Mouse (Mus musculus) lung, postnatal 25 days (tissue): ENCODE data around the gene Ptprz1.

Experiments
- DNase-seq: peaks from one replicate; pipeline ENCODE4 v3.0.0; 2022; ENCODE audit warnings: low spot score

Ptprz1 gene

GRCm38 (mm10) chr6:22874781-22875613 lies at the start of gene Ptprz1:
TSS of gene Ptprz1 (plus strand) at chr6:22875502.
- DNase-seq, result no peak

GRCm38 (mm10) chr6:22833637-22834036 lies 41.7 kb upstream of the Ptprz1 start:
- no peak for DNase-seq

- DNase-seq, result no peak
Observed at GRCm38 (mm10) chr6:22834100-22834970, 41.0 kb upstream of the Ptprz1 start.

- no peak for DNase-seq
Observed at GRCm38 (mm10) chr6:22875614-22876541, 576 bp downstream of the Ptprz1 start.

GRCm38 (mm10) chr6:22887978-22888377 lies 12.7 kb downstream of the Ptprz1 start:
- DNase-seq, result no peak

GRCm38 (mm10) chr6:22889333-22889732 lies 14.0 kb downstream of the Ptprz1 start:
- no peak for DNase-seq

- DNase-seq, result no peak
Observed at GRCm38 (mm10) chr6:22901983-22902382, 26.7 kb downstream of the Ptprz1 start.

- DNase-seq, result no peak
Observed at GRCm38 (mm10) chr6:22908510-22909256, 33.4 kb downstream of the Ptprz1 start.

GRCm38 (mm10) chr6:22909257-22909907 lies 34.1 kb downstream of the Ptprz1 start:
- DNase-seq, result no peak

GRCm38 (mm10) chr6:22909908-22910260 lies 34.6 kb downstream of the Ptprz1 start:
- DNase-seq, result no peak

- DNase-seq, result no peak
Observed at GRCm38 (mm10) chr6:22922880-22923279, 47.6 kb downstream of the Ptprz1 start.

GRCm38 (mm10) chr6:22932768-22933265 lies 57.5 kb downstream of the Ptprz1 start:
- no peak for DNase-seq

GRCm38 (mm10) chr6:22937126-22937525 lies 61.8 kb downstream of the Ptprz1 start:
- no peak for DNase-seq

- DNase-seq, result no peak
Observed at GRCm38 (mm10) chr6:22937526-22937925, 62.2 kb downstream of the Ptprz1 start.

GRCm38 (mm10) chr6:22944191-22944590 lies 68.9 kb downstream of the Ptprz1 start:
- DNase-seq, result no peak

- DNase-seq, result no peak
Observed at GRCm38 (mm10) chr6:22963374-22963773, 88.1 kb downstream of the Ptprz1 start.

- no peak for DNase-seq
Observed at GRCm38 (mm10) chr6:22968073-22968472, 92.8 kb downstream of the Ptprz1 start.

GRCm38 (mm10) chr6:22983769-22984519 lies 108.6 kb downstream of the Ptprz1 start:
- DNase-seq, result no peak

- DNase-seq, result no peak
Observed at GRCm38 (mm10) chr6:22984520-22985154, 109.3 kb downstream of the Ptprz1 start.
